Mouse (Mus musculus) forebrain, embryonic 14.5 days (tissue): Measurements from ENCODE around the gene Nkd1. TPM values are rescaled to one million over a fixed set of nuclear protein-coding genes. Genes with fewer than 3 reads are reported as not detected.

ENCODE experiments used
- ATAC-seq: fragments of 200-750 bp; cut with Nextera tagmentation; 2 replicates; pipeline ENCODE4 v1.8.0; 2017; ENCODE audit warnings: mild to moderate bottlenecking, moderate library complexity
- DNase-seq: peaks from one replicate; pipeline ENCODE4 v3.0.0-alpha.2; 2015; ENCODE audit warnings: low spot score
- H3K27ac ChIP-seq: fragments of 300-500 bp; sonication (generic); 2 replicates; pipeline ENCODE4 v1.5.1; 2014; ENCODE audit warnings: low read depth, mild to moderate bottlenecking, control low read depth, low read length, moderate library complexity
- H3K27me3 ChIP-seq: fragments of 300-500 bp; sonication (generic); replicated peaks from 2 replicates; pipeline ENCODE4 v1.6.1; 2014; ENCODE audit warnings: low read length, control low read depth, mixed read lengths; ENCODE audit not compliant: control insufficient read depth, insufficient read depth
- H3K36me3 ChIP-seq: fragments of 300-500 bp; sonication (generic); 2 replicates; pipeline ENCODE4 v1.6.1; 2014; ENCODE audit warnings: low read length, control low read depth; ENCODE audit not compliant: control insufficient read depth, insufficient read depth
- H3K4me1 ChIP-seq: fragments of 300-500 bp; sonication (generic); 2 replicates; pipeline ENCODE4 v1.6.1; 2014; ENCODE audit warnings: antibody characterized with exemption, low read length, control low read depth; ENCODE audit not compliant: control insufficient read depth, insufficient read depth
- H3K4me2 ChIP-seq: fragments of 300-500 bp; sonication (generic); 2 replicates; pipeline ENCODE4 v1.6.1; 2014; ENCODE audit warnings: mild to moderate bottlenecking, control low read depth, low read length
- H3K4me3 ChIP-seq: fragments of 300-500 bp; sonication (generic); 2 replicates; pipeline ENCODE4 v1.5.1; 2014; ENCODE audit warnings: low read depth, low read length, control low read depth
- H3K9ac ChIP-seq: fragments of 300-500 bp; sonication (generic); 2 replicates; pipeline ENCODE4 v1.6.1; 2014; ENCODE audit warnings: mild to moderate bottlenecking, low read length, control low read depth, moderate library complexity
- H3K9me3 ChIP-seq: fragments of 300-500 bp; sonication (generic); replicated peaks from 2 replicates; pipeline ENCODE4 v1.6.1; 2016; ENCODE audit warnings: low read length, control low read depth, mixed read lengths; ENCODE audit not compliant: control insufficient read depth
- WGBS: fragments of 180-500 bp; shearing (Covaris S2); extraction: QIAGEN DNeasy Blood & Tissue Kit; methylation state at CpG from one replicate; pipeline ENCODE4 v1.1.7; 2014; 5-methylcytosine and 5-hydroxymethylcytosine counted together
- polyA plus RNA-seq: library from polyadenylated mRNA; unstranded; fragments of >200 nt; fragmentation: Nextera tagmentation; extraction: Ambion mirVana; gene quantifications from 2 replicates; pipeline ENCODE4 v1.2.1, GENCODE M21; 2014

Gene Nkd1
- polyA plus RNA-seq, 1 experiment from 2014 or later, result 35.2 TPM

DNA sequence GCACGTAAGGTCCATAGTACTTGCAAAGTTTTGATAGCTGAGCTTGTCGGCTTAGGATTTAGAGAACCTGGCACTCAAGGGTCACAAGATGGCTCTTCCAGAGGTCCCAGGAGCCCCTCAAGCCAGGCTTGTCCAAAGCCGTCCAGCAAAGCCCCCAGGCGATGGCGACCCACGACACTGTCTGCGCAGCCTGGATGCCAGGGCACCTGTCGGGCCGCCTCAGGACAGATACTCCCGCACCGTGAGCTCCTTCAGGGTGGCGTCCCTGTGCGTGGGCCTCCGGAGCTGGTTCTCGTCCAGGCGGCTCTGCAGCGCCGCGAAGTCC, 105.7 kb downstream of the Nkd1 start:
- Histone ChIP-seq H3K27ac (no peak overlapping the region), H3K36me3 (no peaks in the 10 kb centered on the region), H3K4me3 (peak overlapping the region; percentile 53), H3K9me3 (no peaks in the 10 kb centered on the region), H3K27me3 (peaks cover 5% of the 10 kb centered on the region; the same call in 1 of the 2 replicates), H3K4me2 (peak overlapping the region; percentile 90), H3K4me1 (peaks cover 5% of the 10 kb centered on the region; the same call in 1 of the 2 replicates), H3K9ac (peak overlapping the region; percentile 78)
- no peak for DNase-seq
- no peak for ATAC-seq
- WGBS, result 11% methylated on average over 19 of the region's 19 CpGs

DNA sequence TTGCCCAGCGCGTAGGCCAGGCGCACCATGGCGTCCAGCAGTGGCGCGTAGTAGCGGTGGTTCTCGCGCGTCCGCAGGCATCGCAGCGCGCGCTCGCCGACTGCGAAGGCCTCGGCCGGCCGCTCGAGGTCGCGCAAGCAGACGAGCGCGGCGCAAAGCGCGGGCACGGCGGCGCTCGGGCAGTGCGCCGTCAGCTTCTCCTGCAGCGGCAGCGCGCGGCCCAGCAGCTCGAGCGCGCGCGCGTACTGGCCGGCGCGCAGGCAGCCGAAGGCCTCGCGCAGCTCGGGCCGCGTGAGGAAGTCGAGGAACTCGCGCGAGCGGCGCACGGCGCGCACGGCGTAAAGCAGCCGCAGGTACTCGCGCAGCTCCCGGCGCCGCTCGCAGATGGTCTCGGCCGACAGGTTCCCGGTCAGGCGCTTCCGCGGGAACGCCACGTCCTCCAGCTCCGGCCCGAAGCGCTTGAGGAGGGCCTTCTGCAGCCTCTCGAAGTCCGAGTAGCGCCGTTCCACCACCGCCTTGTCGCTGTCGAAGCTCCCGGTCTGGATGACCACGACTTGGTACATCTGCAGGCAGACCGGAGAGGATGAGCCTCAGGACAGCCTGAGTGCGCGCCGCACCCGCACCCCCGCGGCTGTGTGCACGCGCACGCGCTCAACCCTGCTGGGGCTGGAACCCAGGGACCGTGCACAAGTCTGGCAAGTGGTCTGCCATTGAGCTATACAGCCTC, 106.3 kb downstream of the Nkd1 start:
- Histone ChIP-seq H3K36me3 (no peaks in the 10 kb centered on the region), H3K27ac (peak overlapping the region; percentile 54), H3K4me2 (peak overlapping the region; percentile 90), H3K9ac (peak overlapping the region; percentile 78), H3K4me1 (peaks cover 5% of the 10 kb centered on the region; the same call in 1 of the 2 replicates), H3K27me3 (0 out of 2 replicates have a peak, but pooled peaks cover 2% of the 10 kb centered on the region), H3K9me3 (no peaks in the 10 kb centered on the region), H3K4me3 (peak overlapping the region; percentile 53)
- under 1% methylated on average over 99 of the region's 105 CpGs for WGBS
- peak; percentile 93 for DNase-seq
- ATAC-seq, result peak; percentile 86

DNA sequence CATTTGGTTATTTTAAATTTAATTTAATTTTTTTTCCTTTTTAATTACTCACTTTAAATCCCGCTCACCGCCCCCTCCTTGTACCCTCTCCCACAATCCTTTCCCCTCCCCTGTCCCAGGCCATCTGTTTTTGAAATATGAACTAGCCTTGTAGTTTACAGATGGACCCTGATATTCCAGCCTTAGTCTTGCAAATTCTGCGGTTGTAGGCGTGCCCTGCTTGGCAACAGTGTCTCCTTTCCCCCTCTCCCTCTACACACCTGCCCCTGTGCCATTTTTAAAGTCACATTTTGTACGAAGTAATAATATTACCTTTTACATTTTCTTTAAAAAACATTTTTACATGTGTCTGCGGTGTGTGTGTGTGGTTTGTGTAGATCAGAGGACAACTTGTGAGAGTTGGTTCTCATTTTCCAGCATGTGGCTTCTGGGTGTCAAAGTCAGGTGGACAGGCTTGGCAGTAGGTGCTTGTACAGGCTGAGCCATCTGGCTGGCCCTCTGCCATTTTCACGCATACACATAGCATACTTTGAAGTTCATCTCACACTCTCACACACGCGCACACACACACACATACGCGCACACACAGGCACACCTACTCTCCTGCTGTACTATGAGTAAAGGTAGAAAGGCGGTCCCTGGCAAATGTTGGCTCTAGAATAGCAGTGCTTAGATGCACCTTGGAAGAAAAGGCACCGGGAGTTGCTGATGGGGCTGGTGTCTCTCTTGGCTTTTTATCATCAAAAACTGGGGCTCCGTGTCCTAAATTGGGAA, 107.0 kb downstream of the Nkd1 start:
- peaks cover 5% of the 10 kb centered on the region; the same call in 1 of the 2 replicates for H3K4me1 ChIP-seq
- no peaks in the 10 kb centered on the region for H3K9me3 ChIP-seq
- H3K27ac ChIP-seq, result peak overlapping the region; percentile 54
- peak; percentile 11 for ATAC-seq
- 0 out of 2 replicates have a peak, but pooled peaks cover 2% of the 10 kb centered on the region for H3K27me3 ChIP-seq
- 53% methylated on average over 14 of the region's 14 CpGs for WGBS
- peak; percentile 30 for DNase-seq
- peak overlapping the region; percentile 78 for H3K9ac ChIP-seq
- peak overlapping the region; percentile 53 for H3K4me3 ChIP-seq
- no peaks in the 10 kb centered on the region for H3K36me3 ChIP-seq
- H3K4me2 ChIP-seq, result peak overlapping the region; percentile 90

DNA sequence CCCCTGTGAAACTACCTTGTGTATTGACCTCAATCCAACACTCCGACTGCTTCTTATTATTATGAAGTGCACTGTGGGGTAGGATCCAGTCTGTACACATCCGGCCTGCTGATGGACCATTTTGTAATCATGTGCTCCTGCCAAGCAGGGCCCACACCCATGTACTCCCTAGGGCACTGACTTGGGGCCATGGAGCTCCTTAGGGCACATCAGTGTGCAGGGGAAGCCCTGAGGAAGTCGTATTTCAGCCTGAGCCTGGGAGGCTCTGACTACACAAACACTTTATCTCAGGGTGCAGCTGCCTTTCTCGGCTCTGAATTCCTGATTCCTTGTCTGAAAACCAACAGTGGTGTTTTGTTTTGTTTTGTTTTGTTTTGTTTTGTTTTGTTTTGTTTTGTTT, 109.1 kb downstream of the Nkd1 start:
- Histone ChIP-seq H3K4me3 (no peak overlapping the region), H3K27me3 (0 out of 2 replicates have a peak, but pooled peaks cover 2% of the 10 kb centered on the region), H3K4me2 (no peak overlapping the region), H3K4me1 (peaks cover 5% of the 10 kb centered on the region; the same call in 1 of the 2 replicates), H3K27ac (no peak overlapping the region), H3K9ac (no peak overlapping the region), H3K36me3 (no peaks in the 10 kb centered on the region), H3K9me3 (no peaks in the 10 kb centered on the region)
- DNase-seq, result no peak
- WGBS, result 82% methylated on average over 4 of the region's 4 CpGs
- no peak for ATAC-seq

DNA sequence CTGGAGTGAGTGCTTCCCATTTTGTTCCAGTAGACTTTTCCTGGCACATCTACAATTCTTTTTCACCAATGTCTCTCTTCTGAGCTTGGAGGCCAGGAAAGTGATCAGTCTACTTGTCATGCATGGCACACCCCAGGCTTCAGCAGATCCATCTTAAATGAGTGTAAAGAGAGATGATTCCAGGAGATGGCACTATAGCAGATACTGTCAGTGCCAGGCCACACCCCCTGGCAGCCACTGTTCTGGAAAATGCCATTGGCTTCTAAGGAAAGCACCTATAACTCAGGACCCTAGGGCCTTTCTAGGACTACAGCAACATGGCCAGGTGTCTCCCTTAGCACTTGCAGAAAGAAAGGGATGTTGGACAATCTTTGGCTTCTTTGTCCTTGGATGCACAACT, 109.9 kb downstream of the Nkd1 start:
- peak; percentile 49 for DNase-seq
- H3K27ac ChIP-seq, result no peak overlapping the region
- no peak overlapping the region for H3K4me2 ChIP-seq
- H3K36me3 ChIP-seq, result no peaks in the 10 kb centered on the region
- peaks cover 5% of the 10 kb centered on the region; the same call in 1 of the 2 replicates for H3K4me1 ChIP-seq
- H3K27me3 ChIP-seq, result 0 out of 2 replicates have a peak, but pooled peaks cover 2% of the 10 kb centered on the region
- no peak overlapping the region for H3K4me3 ChIP-seq
- no peaks in the 10 kb centered on the region for H3K9me3 ChIP-seq
- H3K9ac ChIP-seq, result no peak overlapping the region
- ATAC-seq, result no peak

DNA sequence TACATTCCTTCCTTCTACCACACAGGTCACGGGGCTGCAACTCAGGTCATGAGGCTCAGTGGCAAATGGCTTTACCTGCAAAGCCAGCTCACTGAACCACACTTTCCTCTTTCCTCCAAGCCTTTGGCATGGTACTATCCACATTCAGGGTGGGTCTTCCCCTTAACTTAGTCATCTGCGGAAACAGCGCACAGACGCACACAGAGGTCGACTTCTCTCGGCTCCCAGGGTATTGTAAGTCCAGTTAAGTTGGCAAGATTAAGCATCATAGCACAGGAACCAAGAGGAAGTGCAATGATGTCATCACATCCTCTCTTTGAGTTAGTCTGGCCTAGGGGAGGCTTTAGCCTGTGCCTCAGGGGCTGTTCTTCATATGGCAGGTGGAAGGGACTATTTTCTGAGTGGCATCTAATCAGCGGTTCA, 112.2 kb downstream of the Nkd1 start:
- no peak for DNase-seq
- ATAC-seq, result no peak
- Histone ChIP-seq H3K27ac (no peak overlapping the region), H3K9ac (no peak overlapping the region), H3K4me3 (no peak overlapping the region), H3K4me2 (no peak overlapping the region), H3K27me3 (no peaks in the 10 kb centered on the region), H3K36me3 (no peaks in the 10 kb centered on the region), H3K9me3 (no peaks in the 10 kb centered on the region), H3K4me1 (peaks cover 3% of the 10 kb centered on the region; the same call in 1 of the 2 replicates)
- 85% methylated on average over 7 of the region's 7 CpGs for WGBS

DNA sequence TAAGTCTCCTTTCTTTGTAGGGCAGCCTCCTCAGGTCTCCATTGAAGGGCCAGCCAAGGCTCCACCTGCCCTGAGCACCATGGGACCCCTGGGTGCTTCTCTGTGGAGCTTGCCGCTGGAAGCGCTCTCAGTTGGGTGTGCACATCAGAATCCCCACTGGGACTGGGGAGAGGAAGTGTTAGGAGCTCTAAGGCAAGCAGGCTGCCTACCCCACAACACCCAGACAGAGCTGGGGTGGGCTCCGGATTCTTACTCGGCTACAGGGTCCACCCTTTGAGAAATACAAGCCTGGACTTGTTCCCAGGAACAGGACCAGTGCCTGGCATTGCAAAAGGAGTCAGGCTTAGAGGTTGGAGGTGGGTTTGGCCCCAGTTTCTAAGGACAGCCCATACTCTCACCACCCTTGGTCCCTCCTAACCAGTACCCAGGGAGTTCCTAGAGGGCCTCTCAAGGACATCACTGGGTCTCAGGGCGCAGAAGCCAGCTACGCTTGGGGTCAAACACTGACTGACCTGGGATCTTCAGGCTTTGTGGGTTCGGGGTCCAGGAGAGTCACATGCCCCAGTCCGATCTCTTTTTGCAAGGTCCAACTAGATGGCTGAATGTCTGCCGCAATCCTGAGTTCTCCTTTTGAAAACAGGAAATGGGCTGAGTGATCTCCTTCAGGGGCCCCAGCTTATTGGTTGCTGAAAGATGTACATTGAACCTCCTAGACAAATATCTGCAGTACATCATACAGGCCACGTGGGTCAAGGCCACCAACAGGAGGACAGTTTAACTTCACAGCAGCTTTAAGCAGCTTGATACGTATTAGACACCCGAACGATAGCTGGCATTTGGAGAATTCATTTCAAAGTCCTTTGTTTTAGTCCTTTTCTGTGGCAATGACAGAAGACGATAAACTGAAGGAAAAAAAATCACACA, 114.6 kb downstream of the Nkd1 start, which contains the start of gene Snx20:
TSS of gene Snx20 (minus strand) at position 655 of the 924 bp plus-strand sequence.
- Histone ChIP-seq H3K36me3 (no peaks in the 10 kb centered on the region), H3K4me1 (no peaks in the 10 kb centered on the region), H3K9me3 (no peaks in the 10 kb centered on the region), H3K4me3 (no peak within 1 kb of the TSS), H3K27me3 (no peaks in the 10 kb centered on the region), H3K4me2 (no peak within 1 kb of the TSS), H3K9ac (no peak within 1 kb of the TSS), H3K27ac (no peak within 1 kb of the TSS)
- ATAC-seq (no peak), DNase-seq (no peak)
- 86% methylated on average over 14 of the region's 14 CpGs for WGBS
